Mouse (Mus musculus): Measurements from ENCODE around the gene Dedd.

The Dedd gene

DNA sequence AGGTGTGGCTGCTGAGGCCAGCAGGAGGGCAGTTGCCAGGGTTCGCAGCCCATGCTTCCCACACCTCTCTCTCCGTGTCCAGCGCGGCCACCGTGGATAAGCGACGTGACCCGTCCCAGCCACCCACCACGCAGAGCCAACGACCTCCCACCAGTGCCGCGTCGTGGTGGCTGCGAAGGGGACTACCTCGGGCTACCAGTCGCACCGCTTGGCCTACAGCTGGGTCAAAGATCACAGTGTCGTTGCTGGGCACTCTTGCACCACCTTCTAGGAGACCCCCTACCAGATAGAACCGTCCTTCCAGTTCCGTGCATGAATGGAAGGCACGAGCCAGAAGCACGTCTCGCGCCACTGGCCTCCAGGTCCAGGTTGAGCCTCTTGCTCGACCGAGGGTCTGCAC is 31.3 kb downstream of the Dedd start:
- no peak for DNase-seq (ENCODE audit: extremely low read depth, low read depth, low spot score)

DNA sequence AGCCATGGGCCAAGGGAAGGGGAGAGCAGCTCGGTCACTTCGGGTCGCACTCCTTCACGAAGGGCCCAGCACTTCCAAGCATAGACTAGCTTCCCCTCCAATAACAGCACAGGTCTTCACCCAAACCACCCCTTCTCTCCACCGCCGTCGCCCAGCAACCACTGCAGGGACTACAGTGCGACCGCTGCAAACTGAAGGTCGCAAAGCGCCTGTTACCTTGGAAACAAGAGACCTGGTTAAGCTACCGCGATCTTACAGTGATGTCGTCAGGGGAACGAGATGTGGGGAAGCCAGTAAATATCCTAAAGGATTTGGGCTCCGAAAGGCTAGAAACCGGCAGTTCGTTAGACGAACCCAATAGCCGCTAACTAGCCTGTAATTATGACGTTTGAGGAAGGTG is 31.7 kb downstream of the Dedd start, which contains the start of gene Klhdc9:
Klhdc9 (minus strand) TSS at position 143 of the 400 bp plus-strand sequence.
- no peak for DNase-seq (ENCODE audit: extremely low read depth, low read depth, low spot score)

DNA sequence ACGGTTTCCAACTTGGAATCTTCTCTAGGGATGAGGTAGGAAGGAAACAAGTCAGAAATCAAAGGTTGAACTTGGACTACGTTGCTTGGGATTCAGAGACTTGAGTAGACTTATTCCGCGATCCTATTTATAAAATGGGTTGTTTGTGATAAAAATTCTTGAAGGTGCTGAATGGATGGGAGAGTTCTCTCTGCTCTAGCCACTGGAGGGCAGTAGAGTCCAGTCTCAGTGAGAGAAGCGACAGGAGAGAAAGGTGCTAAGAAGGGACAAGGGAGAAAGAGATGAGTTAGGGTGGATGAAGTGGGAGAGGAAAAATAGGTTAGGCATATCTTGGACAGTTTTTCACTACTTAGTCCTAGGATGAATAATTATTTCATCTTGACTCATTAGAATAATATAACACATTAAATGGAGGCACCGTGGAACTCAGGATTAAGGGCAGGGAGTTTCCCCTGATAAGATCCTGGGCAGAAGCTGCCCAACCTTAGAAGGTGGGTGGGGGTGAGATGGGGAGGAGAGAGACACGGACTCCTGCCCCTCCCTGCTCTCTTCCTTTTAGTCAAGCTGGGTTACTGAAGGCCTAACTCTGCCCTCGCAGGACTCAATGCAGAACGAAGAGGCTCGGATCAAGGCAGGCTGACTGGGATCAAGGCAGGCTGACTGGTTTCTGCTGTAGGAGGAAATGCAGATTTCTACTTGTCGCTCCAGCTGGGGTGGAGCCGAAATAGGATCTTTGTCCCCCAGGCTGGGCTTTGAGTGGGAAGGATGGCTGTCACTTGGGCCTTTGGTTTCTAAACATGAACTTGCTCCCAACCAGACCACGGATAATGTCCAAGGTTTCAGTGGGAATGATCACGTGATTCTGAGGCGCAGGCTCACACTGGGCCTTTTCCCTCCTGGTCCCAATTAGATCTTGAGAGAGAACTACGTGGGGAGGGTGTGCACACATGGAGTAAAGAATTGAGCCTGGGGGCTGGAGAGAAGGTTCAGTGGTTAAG is 32.5 kb downstream of the Dedd start:
- no peak for DNase-seq (ENCODE audit: extremely low read depth, low read depth, low spot score)

DNA sequence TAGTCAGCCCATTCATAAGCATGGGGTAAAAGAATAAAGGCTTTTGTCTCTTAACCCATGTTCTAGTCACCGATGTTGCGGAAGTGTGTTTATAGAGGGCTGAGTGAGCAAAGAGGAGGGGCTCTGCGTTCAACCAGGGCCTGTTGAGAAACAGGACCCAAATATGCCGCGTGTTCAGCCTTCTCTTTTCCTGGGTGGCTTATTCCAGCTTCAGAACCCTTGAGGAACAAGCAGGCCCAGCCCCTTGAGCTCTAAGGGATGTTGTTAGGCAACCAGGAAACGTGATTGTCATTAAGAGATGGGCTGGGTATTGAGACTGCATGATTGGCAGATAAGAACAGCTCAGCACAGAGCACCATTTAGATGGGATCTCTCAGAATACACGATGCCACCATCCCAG is 37.0 kb downstream of the Dedd start:
- no peak for DNase-seq (ENCODE audit: extremely low read depth, low read depth, low spot score)

DNA sequence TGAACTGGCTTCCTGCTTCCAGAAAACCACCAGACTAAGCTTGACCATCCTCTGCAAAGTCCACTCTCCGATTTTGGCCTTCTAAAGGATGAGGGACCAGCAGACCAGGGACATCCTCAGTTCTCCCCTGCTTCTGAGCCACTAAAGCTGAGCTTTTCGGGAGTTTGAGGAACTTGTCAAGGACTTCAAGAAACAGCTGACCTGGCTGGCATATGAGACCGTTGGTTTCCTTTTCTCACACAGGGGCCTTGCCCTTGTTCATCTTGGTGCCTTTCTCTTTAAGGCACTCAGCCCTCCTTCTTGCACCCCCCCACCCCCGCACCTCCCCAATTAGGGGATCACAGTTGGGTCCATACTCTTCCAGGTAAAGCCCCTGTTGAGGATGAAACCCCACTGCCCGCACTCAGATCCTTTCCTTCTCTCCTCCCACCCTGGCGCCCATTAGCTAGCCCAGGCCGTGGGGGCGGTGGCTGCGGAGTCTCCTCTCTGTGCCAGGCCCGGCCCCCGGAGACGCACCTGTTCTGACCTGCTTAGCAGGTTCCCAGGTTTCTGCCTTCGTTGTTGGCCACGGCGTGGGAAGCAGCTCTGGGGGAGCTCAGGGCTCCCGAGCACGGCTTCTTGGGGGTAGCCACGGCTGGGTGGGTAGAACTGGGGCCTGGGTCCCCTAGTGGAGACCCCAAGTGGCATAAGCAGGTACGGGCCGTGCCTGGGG is 41.1 kb downstream of the Dedd start, which contains the start of gene Nectin4:
Nectin4 (plus strand) TSS at position 255 of the 712 bp plus-strand sequence.
- no peak for DNase-seq (ENCODE audit: extremely low read depth, low read depth, low spot score)

DNA sequence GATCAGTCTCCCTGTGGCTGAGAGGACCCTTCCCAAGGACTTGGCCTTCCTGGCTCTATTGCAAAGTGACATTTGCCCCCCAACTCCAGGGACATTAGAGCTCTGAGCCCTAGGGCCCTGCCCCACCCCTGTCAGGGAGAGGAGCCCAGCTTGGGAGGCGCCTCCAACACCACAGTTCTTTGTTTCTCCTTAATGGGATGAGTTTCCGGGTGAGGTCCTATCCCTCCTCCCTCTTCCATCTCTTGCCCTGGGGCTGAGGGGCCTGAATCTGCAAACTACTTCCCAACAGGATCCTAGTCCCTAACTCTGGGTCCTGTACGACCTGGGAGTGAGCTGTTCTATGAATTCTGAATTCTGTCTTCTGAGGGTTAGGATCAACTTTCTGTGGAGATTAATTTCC is 43.9 kb downstream of the Dedd start:
- DNase-seq (ENCODE audit: extremely low read depth, low read depth, low spot score), result no peak

DNA sequence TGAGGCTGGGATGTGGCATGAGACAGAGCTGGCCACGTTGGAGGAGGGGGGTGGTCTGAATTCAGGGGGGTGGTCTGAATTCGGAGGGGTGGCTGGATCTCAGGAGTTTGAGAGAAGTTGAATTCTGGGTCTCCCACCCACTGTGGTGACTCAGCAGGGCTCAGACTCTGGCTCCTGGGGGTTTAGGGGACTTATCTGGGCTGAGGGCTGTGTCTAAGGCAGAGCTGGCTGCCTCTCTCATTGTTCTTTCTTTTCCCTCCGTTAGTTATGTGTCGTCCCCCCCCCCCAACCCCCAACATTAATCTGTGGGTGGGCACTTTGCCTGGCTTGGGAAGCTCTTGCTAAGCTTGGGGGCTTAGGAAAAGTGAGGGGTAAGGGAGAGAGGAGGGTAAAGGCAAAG is 45.0 kb downstream of the Dedd start:
- DNase-seq (ENCODE audit: extremely low read depth, low read depth, low spot score), result no peak

DNA sequence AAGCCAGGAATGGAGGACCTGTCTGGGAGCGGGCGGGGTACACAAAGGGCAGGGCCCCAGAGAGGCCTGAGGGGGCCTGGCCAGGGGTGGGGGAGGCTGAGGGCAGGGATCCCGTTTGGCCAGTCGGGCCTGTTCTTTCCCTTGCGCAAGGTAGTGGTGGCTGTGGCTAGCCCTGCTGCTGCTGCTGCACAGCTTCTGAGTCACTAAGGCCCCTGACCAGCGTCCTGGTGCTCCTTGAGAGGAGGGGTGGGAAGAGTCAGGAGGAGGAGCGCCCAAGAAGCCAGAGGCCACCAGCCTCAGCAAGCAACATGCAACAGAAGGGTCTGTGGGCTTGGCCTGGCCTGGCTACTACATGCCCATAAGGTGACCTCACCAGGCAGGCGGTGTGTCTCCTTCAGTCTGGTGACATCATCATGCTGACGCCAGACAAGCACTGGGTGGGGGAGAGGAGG is 46.7 kb downstream of the Dedd start:
- DNase-seq (ENCODE audit: extremely low read depth, low read depth, low spot score), result no peak

DNA sequence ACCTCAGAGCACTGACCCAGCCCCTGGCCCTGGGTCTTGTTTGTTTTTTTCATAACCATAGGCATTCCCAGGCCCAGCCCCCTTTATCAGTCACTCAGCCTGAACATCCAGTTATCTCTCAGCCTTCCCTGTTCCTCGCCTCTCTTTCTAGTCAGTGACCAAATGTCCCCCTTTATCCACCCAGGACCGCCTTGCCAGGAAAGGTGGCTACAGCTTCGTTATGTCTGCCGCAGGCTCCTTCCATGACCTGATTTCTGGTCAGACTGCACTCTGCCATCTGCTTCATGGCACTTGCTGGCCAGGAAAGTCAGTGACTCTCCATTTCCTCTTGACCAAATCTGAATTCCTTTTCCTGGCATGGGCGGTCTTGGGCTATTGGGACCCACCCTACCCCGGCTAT is 49.4 kb downstream of the Dedd start:
- DNase-seq (ENCODE audit: extremely low read depth, low read depth, low spot score), result no peak

DNA sequence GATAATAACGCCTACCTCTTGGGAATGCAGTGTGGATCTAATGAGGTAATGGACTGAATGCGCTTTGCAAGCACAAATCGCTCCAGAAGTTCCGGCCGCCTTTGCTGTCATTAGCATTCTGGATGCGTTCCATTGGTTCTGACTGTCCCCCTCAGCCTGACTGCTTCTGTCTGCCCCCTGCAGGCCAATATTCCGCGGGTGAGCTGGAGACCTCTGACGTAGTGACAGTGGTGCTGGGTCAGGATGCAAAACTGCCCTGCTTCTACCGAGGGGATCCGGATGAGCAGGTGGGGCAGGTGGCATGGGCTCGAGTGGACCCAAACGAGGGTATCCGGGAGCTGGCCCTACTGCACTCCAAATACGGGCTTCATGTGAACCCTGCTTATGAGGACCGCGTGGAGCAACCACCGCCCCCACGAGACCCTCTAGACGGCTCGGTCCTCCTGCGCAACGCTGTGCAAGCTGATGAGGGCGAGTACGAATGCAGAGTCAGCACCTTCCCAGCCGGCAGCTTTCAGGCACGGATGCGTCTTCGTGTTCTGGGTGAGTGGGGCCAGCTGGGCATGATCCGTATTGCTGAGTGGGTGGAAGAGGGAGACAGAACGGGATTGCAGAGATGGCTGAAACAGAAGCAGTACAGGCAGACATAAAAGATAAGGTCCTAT is 51.1 kb downstream of the Dedd start:
- no peak for DNase-seq (ENCODE audit: extremely low read depth, low read depth, low spot score)

DNA sequence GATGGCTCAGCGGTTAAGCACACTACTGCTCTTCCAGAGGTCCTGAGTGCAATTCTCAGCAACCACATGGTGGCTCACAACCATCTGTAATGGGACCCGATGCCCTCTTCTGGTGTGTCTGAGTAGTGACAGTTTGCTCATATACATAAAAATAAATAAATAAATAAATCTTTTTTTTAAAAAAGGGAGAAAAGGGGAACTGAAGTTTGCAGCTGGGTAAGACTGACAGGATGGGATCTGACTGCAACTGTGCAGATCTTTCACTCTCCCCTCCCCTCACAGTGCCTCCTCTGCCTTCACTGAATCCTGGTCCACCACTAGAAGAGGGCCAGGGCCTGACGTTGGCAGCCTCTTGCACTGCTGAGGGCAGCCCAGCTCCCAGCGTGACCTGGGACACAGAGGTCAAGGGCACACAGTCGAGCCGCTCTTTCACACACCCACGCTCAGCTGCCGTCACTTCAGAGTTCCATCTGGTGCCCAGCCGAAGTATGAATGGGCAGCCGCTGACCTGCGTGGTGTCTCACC is 53.2 kb downstream of the Dedd start:
- DNase-seq (ENCODE audit: extremely low read depth, low read depth, low spot score), result no peak

DNA sequence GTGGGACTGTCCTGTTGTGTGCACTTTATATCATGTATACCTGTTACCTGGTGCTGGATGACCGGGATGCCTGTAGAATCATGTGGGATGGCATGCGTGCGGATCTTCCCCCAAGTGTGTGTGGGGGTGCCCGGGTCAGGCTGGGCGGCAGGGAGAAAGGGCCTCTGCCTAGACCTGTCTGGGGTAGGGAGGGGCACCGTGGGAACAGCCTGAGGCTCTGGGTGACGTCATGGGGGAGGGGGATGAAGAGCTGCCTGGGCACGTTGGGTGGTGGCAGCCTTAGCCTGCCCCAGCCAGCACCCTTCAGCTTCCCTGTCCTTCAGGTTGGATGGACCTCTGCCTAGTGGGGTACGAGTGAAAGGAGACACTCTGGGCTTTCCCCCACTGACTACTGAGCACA is 55.4 kb downstream of the Dedd start:
- no peak for DNase-seq (ENCODE audit: extremely low read depth, low read depth, low spot score)

DNA sequence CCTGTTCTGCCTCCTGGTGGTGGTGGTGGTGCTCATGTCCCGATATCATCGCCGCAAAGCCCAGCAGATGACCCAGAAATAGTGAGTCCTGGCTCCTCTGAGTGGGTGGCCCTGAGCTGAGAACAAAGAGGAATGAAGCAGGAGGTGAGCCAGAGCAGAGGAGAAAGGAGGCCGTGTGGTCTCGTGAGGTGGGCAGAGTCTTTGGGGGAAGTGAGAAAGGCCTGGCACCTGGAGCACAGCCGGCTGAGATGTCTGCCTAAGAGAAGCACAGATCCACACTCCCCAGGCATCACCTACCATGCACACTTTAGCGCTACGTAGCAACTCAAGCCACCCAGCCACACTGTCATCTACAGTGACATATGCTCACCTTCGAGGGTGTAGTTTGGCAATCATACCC is 56.2 kb downstream of the Dedd start:
- DNase-seq (ENCODE audit: extremely low read depth, low read depth, low spot score), result no peak

DNA sequence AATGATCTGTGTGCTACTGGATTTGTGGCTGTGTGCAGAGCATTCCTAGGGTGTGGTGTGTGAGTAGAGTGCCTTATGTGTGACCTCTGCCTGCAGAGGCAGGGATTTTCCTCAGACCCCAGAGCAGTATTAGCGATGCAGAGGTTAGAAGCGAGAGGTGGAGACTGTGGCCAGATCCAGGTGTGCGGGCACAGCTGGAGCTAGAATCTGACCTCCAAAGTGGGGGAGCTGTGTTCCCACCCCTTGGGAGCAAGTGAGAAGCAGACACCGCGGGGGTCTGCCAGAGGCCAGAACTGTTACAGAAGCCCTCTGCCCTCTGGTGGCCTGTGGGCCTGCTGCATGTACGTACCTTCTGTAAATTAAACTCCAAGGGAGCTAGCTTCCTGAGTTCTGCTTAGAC is 58.2 kb downstream of the Dedd start:
- no peak for DNase-seq (ENCODE audit: extremely low read depth, low read depth, low spot score)

DNA sequence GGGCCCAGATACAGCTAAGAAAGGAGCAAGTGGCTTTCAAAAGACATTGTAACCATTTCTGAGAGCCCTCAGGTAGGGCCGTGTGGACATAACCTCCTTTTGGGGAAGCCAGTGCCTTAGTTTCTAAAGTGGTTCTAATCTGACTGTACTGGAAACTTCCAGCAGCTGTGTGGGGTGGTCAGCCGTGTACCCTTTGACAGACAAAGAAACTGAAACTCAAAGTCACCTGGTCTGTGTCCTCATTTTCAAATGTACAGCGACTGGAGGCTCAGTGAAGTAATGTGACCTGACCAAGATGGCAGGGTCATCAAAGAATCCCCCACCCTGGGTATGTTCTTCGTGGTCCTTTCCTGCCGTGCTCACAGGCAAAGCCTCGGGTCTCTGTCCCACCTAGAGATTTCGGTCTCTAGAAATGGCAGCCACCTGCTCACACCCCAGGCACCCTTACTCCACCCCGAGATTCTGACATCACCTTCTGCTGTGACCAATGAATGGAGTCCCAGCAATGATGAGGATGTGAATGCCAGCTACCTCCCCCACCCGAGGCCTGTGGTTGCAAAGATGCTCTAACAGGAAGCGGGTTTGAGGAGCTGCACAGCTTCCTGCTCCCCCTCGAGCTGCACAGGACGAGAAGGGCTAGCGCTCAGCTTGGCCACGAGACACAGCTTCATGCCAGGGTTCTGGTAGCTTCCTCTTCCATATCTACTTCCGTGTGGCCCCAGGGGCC is 59.6 kb downstream of the Dedd start, which contains the start of gene Arhgap30:
Arhgap30 (plus strand) TSS at position 579 of the 727 bp plus-strand sequence.
- DNase-seq (ENCODE audit: extremely low read depth, low read depth, low spot score), result no peak

DNA sequence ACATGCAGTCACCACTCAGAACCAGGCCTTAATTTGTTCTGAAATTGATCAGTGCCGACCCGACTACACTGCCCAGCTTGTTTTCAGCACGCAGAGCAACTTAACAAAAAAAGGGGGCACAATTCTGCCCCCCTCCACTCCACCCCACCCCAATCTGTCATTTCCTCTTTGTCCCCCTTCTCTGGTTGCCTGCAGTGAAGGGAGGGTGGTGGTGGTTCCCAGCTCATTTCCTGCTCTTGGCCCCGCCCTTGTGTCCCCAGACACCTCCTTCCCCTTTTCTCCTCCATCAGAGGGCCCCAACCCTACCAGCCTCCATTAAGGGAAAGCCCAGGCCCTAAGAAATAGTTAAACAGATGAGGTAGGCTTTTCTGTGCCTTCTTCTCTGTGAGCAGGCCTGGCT is 61.2 kb downstream of the Dedd start:
- no peak for DNase-seq (ENCODE audit: extremely low read depth, low read depth, low spot score)

Measured in fat pad, adult 2 months (tissue).